Mouse (Mus musculus) heart, embryonic 12.5 days (tissue): ENCODE results near the gene Ythdf1. TPM values are rescaled to one million over a fixed set of nuclear protein-coding genes. Genes with fewer than 3 reads are reported as not detected.
A peak's percentile ranks its signal among the peaks of the same experiment; 100 is the strongest.

Experiments used
- ATAC-seq: fragments of 200-750 bp; cut with Nextera tagmentation; 2 replicates; pipeline ENCODE4 v1.8.0; 2017; ENCODE audit warnings: moderate TSS enrichment, moderate library complexity; ENCODE audit not compliant: insufficient number of reproducible peaks, low FRiP score
- H3K27ac ChIP-seq: fragments of 300-500 bp; sonication (generic); 2 replicates; pipeline ENCODE4 v1.5.1; 2016; ENCODE audit warnings: mild to moderate bottlenecking, moderate library complexity; ENCODE audit not compliant: poor library complexity, severe bottlenecking
- H3K27me3 ChIP-seq: fragments of 300-500 bp; sonication (generic); replicated peaks from 2 replicates; pipeline ENCODE4 v1.6.1; 2016; ENCODE audit warnings: mild to moderate bottlenecking, moderate library complexity
- H3K36me3 ChIP-seq: fragments of 300-500 bp; sonication (generic); 2 replicates; pipeline ENCODE4 v1.6.1; 2016; ENCODE audit warnings: mild to moderate bottlenecking, moderate library complexity
- H3K4me1 ChIP-seq: fragments of 300-500 bp; sonication (generic); replicated peaks from 2 replicates; pipeline ENCODE4 v1.6.1; 2016; ENCODE audit warnings: mild to moderate bottlenecking
- H3K4me2 ChIP-seq: fragments of 300-500 bp; sonication (generic); 2 replicates; pipeline ENCODE4 v1.6.1; 2016; ENCODE audit warnings: mild to moderate bottlenecking, moderate library complexity
- H3K4me3 ChIP-seq: fragments of 300-500 bp; sonication (generic); 2 replicates; pipeline ENCODE4 v1.5.1; 2016; ENCODE audit warnings: mild to moderate bottlenecking
- H3K9ac ChIP-seq: fragments of 300-500 bp; sonication (generic); 2 replicates; pipeline ENCODE4 v1.6.1; 2016; ENCODE audit warnings: mild to moderate bottlenecking, moderate library complexity
- H3K9me3 ChIP-seq: fragments of 300-500 bp; sonication (generic); replicated peaks from 2 replicates; pipeline ENCODE4 v1.6.1; 2016; ENCODE audit warnings: mild to moderate bottlenecking, moderate library complexity
- WGBS: fragments of 180-500 bp; shearing (Covaris S2); methylation state at CpG from one replicate; pipeline ENCODE4 v1.1.7; 2016; 5-methylcytosine and 5-hydroxymethylcytosine counted together
- polyA plus RNA-seq: library from polyadenylated mRNA; unstranded; fragments of >200 nt; fragmentation: Nextera tagmentation; extraction: Ambion mirVana; gene quantifications from 2 replicates; pipeline ENCODE4 v1.2.1, GENCODE M21; 2016

Gene Ythdf1
- 44.9 and 47.0 TPM in 2 replicates for polyA plus RNA-seq

- H3K9me3 ChIP-seq: no peaks in the 10 kb centered on the region
- H3K27ac ChIP-seq: peak within 1 kb of the TSS; percentile 82
- peaks cover 23% of the 10 kb centered on the region for H3K36me3 ChIP-seq
- peak within 1 kb of the TSS; percentile 98 for H3K9ac ChIP-seq
- H3K4me2 ChIP-seq: peak within 1 kb of the TSS; percentile 85
- peaks cover 15% of the 10 kb centered on the region for H3K4me1 ChIP-seq
- under 1% methylated on average over 56 of the region's 56 CpGs for WGBS
- H3K27me3 ChIP-seq: no peaks in the 10 kb centered on the region; the same call in 1 of the 2 replicates
- ATAC-seq: peak; percentile 98
- peak within 1 kb of the TSS; percentile 96 for H3K4me3 ChIP-seq
Measured at GRCm38 (mm10) chr2:180920810-180921400, at the start of gene Ythdf1. TSS of gene Ythdf1 (minus strand) at chr2:180920949.

GRCm38 (mm10) chr2:180967010-180967763 lies 46.4 kb upstream of the Ythdf1 start, which contains the start of gene Arfgap1:
TSS of gene Arfgap1 (plus strand) at chr2:180967225.
- H3K9me3 ChIP-seq: no peaks in the 10 kb centered on the region
- H3K9ac ChIP-seq: peak within 1 kb of the TSS; percentile 98
- H3K27me3 ChIP-seq: no peaks in the 10 kb centered on the region
- peaks cover 32% of the 10 kb centered on the region for H3K36me3 ChIP-seq
- peak; percentile 92 for ATAC-seq
- H3K4me1 ChIP-seq: peaks cover 40% of the 10 kb centered on the region
- WGBS: under 1% methylated on average over 57 of the region's 57 CpGs
- peak within 1 kb of the TSS; percentile 78 for H3K4me2 ChIP-seq
- peak within 1 kb of the TSS; percentile 92 for H3K4me3 ChIP-seq
- peak within 1 kb of the TSS; percentile 87 for H3K27ac ChIP-seq

DNA sequence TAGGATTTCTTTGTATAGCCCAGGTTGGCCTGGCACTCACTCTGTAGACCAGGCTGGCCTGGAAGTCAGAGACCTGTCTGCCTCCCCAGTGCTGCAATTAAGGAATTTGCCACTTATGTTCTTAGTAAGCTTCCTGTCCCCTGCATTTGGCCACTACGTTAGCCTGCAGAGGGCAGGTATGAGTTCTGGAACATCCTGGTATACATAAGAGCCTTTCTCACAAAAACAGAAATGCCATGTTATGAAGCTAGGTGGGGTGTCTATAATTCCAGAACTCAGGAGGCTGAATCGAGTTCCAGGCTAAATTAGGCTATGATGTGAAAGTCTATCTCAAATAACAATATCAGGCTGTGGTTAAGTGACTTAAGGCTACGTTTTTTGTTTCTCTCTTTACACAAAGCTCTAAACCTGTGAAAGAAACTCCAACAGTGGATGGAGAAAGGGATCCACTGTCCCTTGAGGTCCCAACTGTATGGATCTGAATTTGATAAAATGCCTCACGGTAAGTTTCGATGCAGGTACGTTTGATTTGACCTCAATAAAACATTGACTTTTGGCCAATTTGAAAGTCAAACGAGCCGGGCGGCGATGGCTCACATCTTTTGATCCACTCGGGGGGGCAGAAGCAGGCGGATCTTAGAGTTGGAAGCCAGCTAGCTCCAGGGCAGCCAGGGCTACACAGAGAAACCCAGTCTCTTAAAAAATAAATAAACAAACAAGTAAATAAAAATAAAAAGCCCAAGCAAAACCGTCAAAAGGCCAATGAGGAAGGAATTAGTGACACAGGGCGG lies 45.5 kb upstream of the Ythdf1 start:
- Histone ChIP-seq H3K4me2 (peak overlapping the region; percentile 78), H3K27ac (peak overlapping the region; percentile 87), H3K9me3 (no peaks in the 10 kb centered on the region), H3K36me3 (peaks cover 23% of the 10 kb centered on the region), H3K27me3 (no peaks in the 10 kb centered on the region), H3K9ac (peak overlapping the region; percentile 98), H3K4me1 (peaks cover 48% of the 10 kb centered on the region), H3K4me3 (peak overlapping the region; percentile 92)
- WGBS: 14% methylated on average over 14 of the region's 14 CpGs
- no peak for ATAC-seq

- ATAC-seq: no peak
- peak overlapping the region; percentile 70; the same call in 1 of the 2 replicates for H3K27ac ChIP-seq
- H3K36me3 ChIP-seq: peaks cover 4% of the 10 kb centered on the region; the same call in 1 of the 2 replicates
- peaks cover 46% of the 10 kb centered on the region for H3K4me1 ChIP-seq
- no peak overlapping the region for H3K4me3 ChIP-seq
- no peaks in the 10 kb centered on the region for H3K9me3 ChIP-seq
- no peak overlapping the region for H3K9ac ChIP-seq
- WGBS: 10% methylated on average over 5 of the region's 5 CpGs
- H3K4me2 ChIP-seq: no peak overlapping the region
- no peaks in the 10 kb centered on the region for H3K27me3 ChIP-seq
Measured at GRCm38 (mm10) chr2:180963956-180964355, 43.2 kb upstream of the Ythdf1 start.

- Histone ChIP-seq H3K9me3 (no peaks in the 10 kb centered on the region), H3K27me3 (no peaks in the 10 kb centered on the region), H3K27ac (peak overlapping the region; percentile 70), H3K4me1 (peaks cover 35% of the 10 kb centered on the region), H3K4me3 (no peak overlapping the region), H3K36me3 (no peaks in the 10 kb centered on the region), H3K9ac (no peak overlapping the region), H3K4me2 (peak overlapping the region; percentile 18; the same call in 1 of the 2 replicates)
- ATAC-seq: peak; percentile 62
- 56% methylated on average over 2 of the region's 2 CpGs for WGBS
Measured at GRCm38 (mm10) chr2:180962616-180963308, 42.0 kb upstream of the Ythdf1 start.

- no peaks in the 10 kb centered on the region for H3K36me3 ChIP-seq
- H3K27me3 ChIP-seq: peaks cover 19% of the 10 kb centered on the region
- H3K4me2 ChIP-seq: no peak overlapping the region
- H3K9me3 ChIP-seq: no peaks in the 10 kb centered on the region
- no peak overlapping the region for H3K4me3 ChIP-seq
- WGBS: 66% methylated on average over 3 of the region's 3 CpGs
- ATAC-seq: no peak
- H3K27ac ChIP-seq: no peak overlapping the region
- H3K9ac ChIP-seq: no peak overlapping the region
- H3K4me1 ChIP-seq: peaks cover 30% of the 10 kb centered on the region
Measured at GRCm38 (mm10) chr2:180960187-180960586, 39.4 kb upstream of the Ythdf1 start.

DNA sequence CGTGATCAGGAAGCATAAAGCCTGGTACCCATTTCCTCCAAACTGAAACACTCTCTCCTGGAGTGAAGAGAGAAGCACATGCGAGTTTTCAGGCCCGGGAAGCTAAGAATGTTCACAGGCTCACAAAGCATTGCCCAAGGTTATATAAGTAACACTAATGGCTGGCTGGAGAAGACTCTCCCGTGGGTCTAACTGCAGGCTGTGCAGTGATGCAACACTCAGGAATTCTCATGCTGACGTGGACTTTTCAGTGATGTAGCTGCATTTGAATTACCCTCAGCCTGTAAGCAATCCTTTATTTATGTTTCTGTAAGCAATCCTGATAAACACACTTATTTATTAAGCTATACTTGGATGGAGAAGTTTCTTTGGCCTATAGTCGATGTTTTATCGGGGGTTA lies 38.9 kb upstream of the Ythdf1 start:
- H3K4me2 ChIP-seq: no peak overlapping the region
- peaks cover 35% of the 10 kb centered on the region for H3K4me1 ChIP-seq
- no peak for ATAC-seq
- 72% methylated on average over 7 of the region's 7 CpGs for WGBS
- H3K9ac ChIP-seq: no peak overlapping the region
- H3K4me3 ChIP-seq: no peak overlapping the region
- no peaks in the 10 kb centered on the region for H3K9me3 ChIP-seq
- H3K27ac ChIP-seq: no peak overlapping the region
- H3K36me3 ChIP-seq: no peaks in the 10 kb centered on the region
- H3K27me3 ChIP-seq: peaks cover 20% of the 10 kb centered on the region

DNA sequence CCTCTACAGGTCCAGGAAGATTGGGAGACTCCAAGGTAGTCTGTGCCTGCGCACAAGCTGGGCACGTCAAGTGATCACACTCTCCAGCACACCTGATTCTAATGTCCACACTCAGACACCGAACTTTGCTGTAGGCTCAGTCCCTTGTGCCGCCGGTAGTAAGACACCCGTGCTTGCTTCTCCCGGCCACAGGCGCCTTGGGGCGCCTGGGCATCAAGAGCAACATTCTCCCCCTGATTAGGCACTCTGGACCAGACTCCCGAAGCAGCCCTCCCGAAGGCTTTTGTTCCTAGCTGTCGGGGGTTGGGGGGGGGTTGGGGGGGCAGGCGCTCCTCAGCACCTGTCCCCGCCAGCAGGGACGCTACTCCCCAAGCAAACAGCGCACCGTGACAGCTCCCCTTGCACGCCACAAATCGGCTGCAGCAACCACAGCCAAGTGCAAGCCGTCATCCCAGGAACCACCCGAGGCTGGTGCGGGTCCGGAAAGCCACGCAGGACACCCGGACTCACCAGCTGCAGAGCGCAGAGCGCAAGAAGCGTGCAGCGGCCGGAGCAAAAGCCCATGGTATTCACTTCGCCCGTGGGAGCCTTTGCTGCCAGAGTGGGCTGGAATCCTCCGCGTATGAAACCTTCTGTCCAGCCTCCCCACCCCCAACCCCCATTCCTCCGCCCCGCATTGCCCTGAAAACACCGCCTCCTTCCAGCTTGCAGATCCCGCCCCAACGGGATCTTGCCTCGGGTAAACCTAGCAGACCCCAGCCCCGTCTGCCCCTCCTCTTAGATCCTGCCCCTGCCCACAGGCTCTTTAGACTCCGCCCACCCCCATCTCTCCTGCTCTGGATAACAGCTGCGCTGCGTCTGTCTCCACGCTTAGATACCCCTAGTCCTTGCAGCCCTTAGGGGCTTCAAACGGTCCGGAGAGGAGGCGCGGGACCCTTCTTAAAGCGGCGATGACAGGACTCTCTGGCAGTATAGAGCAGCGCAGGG lies 33.6 kb upstream of the Ythdf1 start, which contains the start of gene Nkain4:
Gene Nkain4 (minus strand): TSS at position 639 of the 987 bp plus-strand sequence.
- H3K27me3 ChIP-seq: peaks cover 41% of the 10 kb centered on the region
- peak within 1 kb of the TSS; percentile 95 for H3K4me2 ChIP-seq
- H3K4me3 ChIP-seq: peak within 1 kb of the TSS; percentile 60
- 1% methylated on average over 52 of the region's 52 CpGs for WGBS
- ATAC-seq: peak; percentile 81
- peak within 1 kb of the TSS; percentile 59; the same call in 1 of the 2 replicates for H3K27ac ChIP-seq
- no peaks in the 10 kb centered on the region for H3K9me3 ChIP-seq
- peaks cover 37% of the 10 kb centered on the region for H3K4me1 ChIP-seq
- peak within 1 kb of the TSS; percentile 67 for H3K9ac ChIP-seq
- no peaks in the 10 kb centered on the region for H3K36me3 ChIP-seq

DNA sequence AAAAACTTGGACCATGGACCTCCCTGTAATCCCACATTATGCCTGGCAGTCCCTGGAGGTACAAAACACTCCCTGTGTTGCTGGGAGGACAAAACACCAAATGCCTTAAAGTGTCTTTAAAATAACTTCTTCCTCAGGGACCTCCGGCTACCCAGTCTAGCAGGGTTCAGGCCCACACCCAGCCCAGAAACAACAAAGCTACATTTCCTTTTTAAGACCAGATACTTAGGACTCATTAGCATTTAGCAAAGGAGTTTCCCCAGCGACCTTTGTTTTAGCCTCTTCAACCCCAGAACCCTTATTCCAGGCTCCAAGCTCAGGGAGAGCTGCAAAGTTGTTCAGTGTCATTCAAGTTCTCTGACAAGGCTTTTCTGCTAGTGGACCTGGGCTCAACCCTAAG lies 32.9 kb upstream of the Ythdf1 start:
- no peaks in the 10 kb centered on the region for H3K9me3 ChIP-seq
- H3K27ac ChIP-seq: peak overlapping the region; percentile 59; the same call in 1 of the 2 replicates
- no peak for ATAC-seq
- H3K9ac ChIP-seq: peak overlapping the region; percentile 67
- no peaks in the 10 kb centered on the region for H3K36me3 ChIP-seq
- peaks cover 41% of the 10 kb centered on the region for H3K27me3 ChIP-seq
- 42% methylated on average over 2 of the region's 2 CpGs for WGBS
- H3K4me3 ChIP-seq: peak overlapping the region; percentile 60
- peaks cover 37% of the 10 kb centered on the region for H3K4me1 ChIP-seq
- peak overlapping the region; percentile 95 for H3K4me2 ChIP-seq
